Mouse (Mus musculus): ENCODE measurements around the gene Smg6. TPM values are rescaled to one million over a fixed set of nuclear protein-coding genes. Genes with fewer than 3 reads are reported as not detected.

Gene Smg6
- polyA plus RNA-seq, 1 experiment from 2014 or later: 19.2 TPM

DNA sequence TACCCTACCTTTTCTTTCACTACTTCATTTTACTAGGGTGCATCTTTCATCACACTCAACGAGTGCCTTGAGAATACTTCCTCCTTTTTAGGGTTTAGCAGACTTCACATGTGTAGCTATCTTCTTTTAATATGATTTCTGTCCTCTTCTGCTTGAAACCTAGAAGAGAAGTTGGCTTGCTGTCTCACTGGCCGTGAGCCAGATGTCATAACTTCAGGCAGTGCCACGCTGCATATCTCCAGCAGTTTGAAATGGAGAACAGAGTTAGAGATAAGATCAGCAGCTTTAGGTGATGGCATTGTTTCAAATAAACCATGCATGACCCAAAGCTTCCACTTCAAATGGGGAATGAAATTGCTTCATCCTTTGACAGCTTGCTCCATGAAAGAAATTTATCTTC, 166.5 kb downstream of the Smg6 start:
- 80% methylated on average over 3 of the region's 3 CpGs for WGBS
- no peak overlapping the region for H3K4me2 ChIP-seq (ENCODE audit: low read length)
- H3K9me3 ChIP-seq (ENCODE audit: control insufficient read depth, low read length): no peaks in the 10 kb centered on the region
- H3K27me3 ChIP-seq (replicated peaks; ENCODE audit: control insufficient read depth, insufficient read depth, low read length): no peaks in the 10 kb centered on the region
- no peak overlapping the region for H3K9ac ChIP-seq (replicated peaks; ENCODE audit: low read depth, low read length)
- H3K27ac ChIP-seq (ENCODE audit: low read length): no peak overlapping the region
- no peaks in the 10 kb centered on the region for H3K4me1 ChIP-seq (replicated peaks; ENCODE audit: control insufficient read depth, insufficient read depth, low read length)
- no peaks in the 10 kb centered on the region for H3K36me3 ChIP-seq (ENCODE audit: control insufficient read depth, insufficient read depth)
- no peak for ATAC-seq
- H3K4me3 ChIP-seq (replicated peaks; ENCODE audit: low read length): no peak overlapping the region

DNA sequence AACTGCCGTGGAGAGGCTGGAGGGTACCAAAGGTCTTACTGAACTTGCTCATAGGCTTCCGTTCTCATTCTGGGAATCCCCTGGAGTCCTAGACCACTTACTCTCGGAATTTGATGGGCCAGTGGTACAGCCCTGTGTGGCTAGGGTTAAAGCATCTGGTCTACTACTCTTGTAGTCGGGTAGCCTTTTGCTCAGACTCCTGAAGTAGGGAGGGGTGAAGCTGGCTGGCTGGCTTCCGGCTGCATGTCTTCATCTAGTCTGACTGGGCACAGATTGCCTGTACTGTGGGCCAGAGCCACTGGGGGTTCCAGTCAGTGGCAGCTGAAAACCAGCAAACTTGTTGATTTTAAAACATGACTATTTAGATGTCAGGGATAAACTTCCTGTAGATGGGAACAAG, 167.0 kb downstream of the Smg6 start:
- WGBS: 75% methylated on average over 5 of the region's 5 CpGs
- no peaks in the 10 kb centered on the region for H3K4me1 ChIP-seq (replicated peaks; ENCODE audit: control insufficient read depth, insufficient read depth, low read length)
- no peaks in the 10 kb centered on the region for H3K9me3 ChIP-seq (ENCODE audit: control insufficient read depth, low read length)
- H3K4me2 ChIP-seq (ENCODE audit: low read length): no peak overlapping the region
- H3K4me3 ChIP-seq (replicated peaks; ENCODE audit: low read length): no peak overlapping the region
- ATAC-seq: no peak
- H3K36me3 ChIP-seq (ENCODE audit: control insufficient read depth, insufficient read depth): no peaks in the 10 kb centered on the region
- no peaks in the 10 kb centered on the region for H3K27me3 ChIP-seq (replicated peaks; ENCODE audit: control insufficient read depth, insufficient read depth, low read length)
- H3K9ac ChIP-seq (replicated peaks; ENCODE audit: low read depth, low read length): no peak overlapping the region
- H3K27ac ChIP-seq (ENCODE audit: low read length): no peak overlapping the region

DNA sequence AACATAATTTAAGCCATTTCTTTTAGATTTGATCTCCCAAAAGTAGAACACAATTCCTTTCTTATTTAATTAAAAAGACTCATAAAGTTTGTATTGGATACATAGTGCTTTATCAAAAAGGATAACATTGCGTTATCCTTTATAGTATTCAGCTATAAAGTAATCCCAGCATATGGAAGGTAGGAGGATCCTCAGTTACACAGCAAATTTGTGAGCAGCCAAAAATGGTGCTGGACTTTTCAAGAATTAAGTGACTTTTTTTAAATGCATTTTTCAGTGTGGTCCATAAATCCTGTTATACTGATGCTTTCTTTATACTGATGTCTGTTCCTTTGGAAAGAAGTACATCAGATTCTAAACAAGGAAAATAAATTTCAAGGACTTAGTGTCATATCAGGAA, 169.1 kb downstream of the Smg6 start:
- Histone ChIP-seq H3K36me3 (ENCODE audit: control insufficient read depth, insufficient read depth) (no peaks in the 10 kb centered on the region), H3K27me3 (replicated peaks; ENCODE audit: control insufficient read depth, insufficient read depth, low read length) (no peaks in the 10 kb centered on the region), H3K4me3 (replicated peaks; ENCODE audit: low read length) (no peak overlapping the region), H3K9me3 (ENCODE audit: control insufficient read depth, low read length) (no peaks in the 10 kb centered on the region), H3K4me1 (replicated peaks; ENCODE audit: control insufficient read depth, insufficient read depth, low read length) (no peaks in the 10 kb centered on the region), H3K27ac (ENCODE audit: low read length) (no peak overlapping the region), H3K4me2 (ENCODE audit: low read length) (no peak overlapping the region), H3K9ac (replicated peaks; ENCODE audit: low read depth, low read length) (no peak overlapping the region)
- 98% methylated on average over 1 of the region's 1 CpGs for WGBS
- ATAC-seq: no peak

DNA sequence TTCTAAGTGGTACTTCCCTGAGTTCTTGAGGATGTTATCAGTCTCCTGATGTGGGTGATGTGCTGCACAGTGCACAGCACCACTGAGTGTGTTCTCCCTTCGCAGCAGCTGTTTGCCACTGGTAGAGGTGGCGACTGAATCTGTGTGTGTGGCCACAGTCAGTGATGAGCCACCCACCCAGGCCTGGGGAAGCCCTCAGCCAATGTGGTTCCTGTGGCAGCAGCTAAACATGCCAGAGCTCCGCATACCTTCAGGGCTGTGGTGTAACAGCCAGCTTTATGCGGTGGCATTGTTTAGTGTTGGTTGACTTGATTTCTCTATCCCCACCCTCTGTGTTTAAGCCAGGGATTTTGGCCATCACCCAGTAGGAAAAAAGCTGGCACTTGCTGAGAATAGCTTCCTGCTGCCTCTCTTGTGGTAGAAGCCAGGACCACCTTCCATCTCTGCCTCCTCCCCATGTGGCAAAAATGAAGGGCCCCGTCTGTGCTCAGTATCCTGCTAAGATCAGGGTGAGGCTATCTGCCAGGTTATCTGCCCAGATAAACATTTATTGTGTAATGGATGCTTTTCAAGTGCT, 177.2 kb downstream of the Smg6 start:
- Histone ChIP-seq H3K4me1 (replicated peaks; ENCODE audit: control insufficient read depth, insufficient read depth, low read length) (peaks cover 8% of the 10 kb centered on the region), H3K36me3 (ENCODE audit: control insufficient read depth, insufficient read depth) (no peaks in the 10 kb centered on the region), H3K4me3 (replicated peaks; ENCODE audit: low read length) (no peak overlapping the region), H3K27ac (ENCODE audit: low read length) (no peak overlapping the region), H3K9ac (replicated peaks; ENCODE audit: low read depth, low read length) (no peak overlapping the region), H3K4me2 (ENCODE audit: low read length) (no peak overlapping the region), H3K27me3 (replicated peaks; ENCODE audit: control insufficient read depth, insufficient read depth, low read length) (no peaks in the 10 kb centered on the region), H3K9me3 (ENCODE audit: control insufficient read depth, low read length) (no peaks in the 10 kb centered on the region)
- ATAC-seq: no peak
- WGBS: 67% methylated on average over 5 of the region's 5 CpGs

DNA sequence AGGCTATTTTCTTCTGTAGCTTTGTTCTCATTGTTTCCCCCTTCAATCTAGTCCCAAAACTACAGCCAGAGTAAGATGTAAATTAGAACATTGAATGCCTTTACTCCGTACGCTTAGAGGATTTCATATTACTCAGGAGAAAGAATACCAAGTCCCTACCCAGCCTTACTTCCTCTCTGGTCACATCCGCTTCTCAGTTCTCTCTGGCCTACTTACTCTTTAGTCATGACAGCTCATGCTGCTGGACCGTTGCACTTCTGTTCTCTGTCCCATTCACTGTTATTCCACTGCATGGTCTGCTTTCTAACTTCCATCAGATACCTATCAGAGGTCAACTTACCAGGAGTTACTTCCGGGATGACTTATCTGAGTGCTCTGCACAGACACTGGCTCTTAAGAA, 181.0 kb downstream of the Smg6 start:
- peaks cover 8% of the 10 kb centered on the region for H3K4me1 ChIP-seq (replicated peaks; ENCODE audit: control insufficient read depth, insufficient read depth, low read length)
- no peak overlapping the region for H3K4me2 ChIP-seq (ENCODE audit: low read length)
- H3K27me3 ChIP-seq (replicated peaks; ENCODE audit: control insufficient read depth, insufficient read depth, low read length): no peaks in the 10 kb centered on the region
- no peak overlapping the region for H3K9ac ChIP-seq (replicated peaks; ENCODE audit: low read depth, low read length)
- no peak overlapping the region for H3K27ac ChIP-seq (ENCODE audit: low read length)
- no peak overlapping the region for H3K4me3 ChIP-seq (replicated peaks; ENCODE audit: low read length)
- H3K36me3 ChIP-seq (ENCODE audit: control insufficient read depth, insufficient read depth): no peaks in the 10 kb centered on the region
- WGBS: 68% methylated on average over 5 of the region's 5 CpGs
- no peak for ATAC-seq
- H3K9me3 ChIP-seq (ENCODE audit: control insufficient read depth, low read length): no peaks in the 10 kb centered on the region

DNA sequence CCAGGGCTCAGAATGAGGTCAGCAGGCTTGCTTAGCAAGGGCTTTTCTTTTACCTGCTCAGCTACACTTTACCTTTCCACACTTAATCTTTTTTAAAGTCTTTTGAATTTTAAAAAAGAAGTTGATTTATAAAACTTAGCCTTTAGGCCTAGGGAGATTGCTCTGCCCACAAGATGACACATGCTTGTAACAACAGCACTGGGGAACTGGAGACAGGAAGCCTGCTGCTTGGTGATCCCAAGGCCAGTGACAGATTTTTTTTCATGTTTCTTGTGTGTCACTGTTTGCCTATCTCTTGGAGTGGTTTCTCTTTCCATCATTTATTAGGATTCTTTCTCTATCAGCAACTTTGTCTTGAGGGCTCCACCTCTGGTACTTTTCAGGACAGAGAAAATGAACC, 183.3 kb downstream of the Smg6 start:
- no peak overlapping the region for H3K4me2 ChIP-seq (ENCODE audit: low read length)
- no peak overlapping the region for H3K9ac ChIP-seq (replicated peaks; ENCODE audit: low read depth, low read length)
- no peak overlapping the region for H3K4me3 ChIP-seq (replicated peaks; ENCODE audit: low read length)
- no peaks in the 10 kb centered on the region for H3K36me3 ChIP-seq (ENCODE audit: control insufficient read depth, insufficient read depth)
- H3K9me3 ChIP-seq (ENCODE audit: control insufficient read depth, low read length): no peaks in the 10 kb centered on the region
- no peak overlapping the region for H3K27ac ChIP-seq (ENCODE audit: low read length)
- no peak for ATAC-seq
- H3K4me1 ChIP-seq (replicated peaks; ENCODE audit: control insufficient read depth, insufficient read depth, low read length): no peaks in the 10 kb centered on the region
- no peaks in the 10 kb centered on the region for H3K27me3 ChIP-seq (replicated peaks; ENCODE audit: control insufficient read depth, insufficient read depth, low read length)

DNA sequence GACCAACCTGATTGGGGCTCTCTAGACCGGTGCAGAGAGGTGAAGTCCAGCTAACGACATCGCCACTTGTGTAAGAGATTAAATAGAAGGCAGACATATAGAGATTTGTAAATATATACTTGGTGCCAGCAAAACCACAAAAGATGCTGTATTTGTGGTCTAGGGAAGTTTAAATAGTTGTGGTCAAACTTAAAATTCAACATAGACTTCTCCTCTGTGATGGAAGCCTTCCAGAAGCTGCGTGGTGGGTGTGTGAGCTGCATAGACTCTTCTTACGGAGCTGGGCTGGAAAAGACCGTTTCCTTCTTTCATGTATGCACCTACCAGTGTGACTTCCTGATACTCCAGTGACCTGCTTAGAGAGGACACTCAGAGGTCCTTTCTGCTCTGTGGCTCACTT, 190.8 kb downstream of the Smg6 start:
- Histone ChIP-seq H3K36me3 (ENCODE audit: control insufficient read depth, insufficient read depth) (no peaks in the 10 kb centered on the region), H3K4me1 (replicated peaks; ENCODE audit: control insufficient read depth, insufficient read depth, low read length) (no peaks in the 10 kb centered on the region), H3K27ac (ENCODE audit: low read length) (no peak overlapping the region), H3K9ac (replicated peaks; ENCODE audit: low read depth, low read length) (no peak overlapping the region), H3K4me3 (replicated peaks; ENCODE audit: low read length) (no peak overlapping the region), H3K9me3 (ENCODE audit: control insufficient read depth, low read length) (no peaks in the 10 kb centered on the region), H3K27me3 (replicated peaks; ENCODE audit: control insufficient read depth, insufficient read depth, low read length) (no peaks in the 10 kb centered on the region), H3K4me2 (ENCODE audit: low read length) (no peak overlapping the region)
- no peak for ATAC-seq
- WGBS: 89% methylated on average over 6 of the region's 6 CpGs

DNA sequence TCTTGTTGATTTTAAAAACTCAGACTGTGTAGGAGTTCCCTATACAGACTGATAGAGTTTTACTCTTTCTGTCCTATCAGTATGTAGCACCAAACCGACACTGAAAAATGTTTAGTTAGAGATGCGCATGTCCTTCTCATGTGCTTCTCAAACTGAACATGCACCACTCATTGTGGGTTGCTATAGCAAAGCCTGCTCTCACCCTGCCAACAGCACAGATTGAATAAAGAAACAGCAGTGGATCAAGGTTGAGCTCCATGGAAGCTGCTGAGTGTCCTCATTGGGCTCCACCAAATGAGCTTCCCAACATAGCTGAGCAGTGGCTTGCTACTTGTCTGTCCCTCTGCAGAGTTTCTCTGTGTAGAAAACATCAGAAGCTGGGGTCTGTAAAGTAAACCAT, 192.5 kb downstream of the Smg6 start:
- H3K9me3 ChIP-seq (ENCODE audit: control insufficient read depth, low read length): no peaks in the 10 kb centered on the region
- H3K4me2 ChIP-seq (ENCODE audit: low read length): no peak overlapping the region
- no peak overlapping the region for H3K27ac ChIP-seq (ENCODE audit: low read length)
- no peak overlapping the region for H3K9ac ChIP-seq (replicated peaks; ENCODE audit: low read depth, low read length)
- H3K36me3 ChIP-seq (ENCODE audit: control insufficient read depth, insufficient read depth): no peaks in the 10 kb centered on the region
- no peaks in the 10 kb centered on the region for H3K27me3 ChIP-seq (replicated peaks; ENCODE audit: control insufficient read depth, insufficient read depth, low read length)
- whole genome bisulfite sequencing: 93% methylated on average over 2 of the region's 2 CpGs
- H3K4me3 ChIP-seq (replicated peaks; ENCODE audit: low read length): no peak overlapping the region
- no peaks in the 10 kb centered on the region; the same call in 1 of the 2 replicates for H3K4me1 ChIP-seq (replicated peaks; ENCODE audit: control insufficient read depth, insufficient read depth, low read length)
- ATAC-seq: no peak

DNA sequence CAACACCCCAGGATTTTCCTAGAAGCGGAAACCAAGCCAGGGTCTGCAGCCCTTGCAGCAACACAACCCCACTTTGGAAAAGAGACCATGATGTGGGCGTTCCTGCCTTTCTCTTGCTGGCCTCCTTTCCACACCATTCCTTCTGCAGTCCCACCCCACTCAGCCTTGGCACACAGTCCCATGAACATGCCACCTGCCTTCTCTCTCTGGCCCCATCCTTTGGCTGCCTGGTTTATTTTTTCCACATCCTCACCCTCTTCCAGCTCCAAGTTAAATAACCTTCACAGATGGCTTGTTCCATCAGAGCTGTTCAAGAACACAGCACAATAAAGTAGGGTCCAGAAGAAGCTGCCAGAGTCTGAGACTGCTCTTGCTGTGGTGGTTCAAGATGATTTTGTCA, 193.7 kb downstream of the Smg6 start:
- Histone ChIP-seq H3K4me1 (replicated peaks; ENCODE audit: control insufficient read depth, insufficient read depth, low read length) (no peaks in the 10 kb centered on the region; the same call in 1 of the 2 replicates), H3K9ac (replicated peaks; ENCODE audit: low read depth, low read length) (no peak overlapping the region), H3K36me3 (ENCODE audit: control insufficient read depth, insufficient read depth) (no peaks in the 10 kb centered on the region), H3K4me2 (ENCODE audit: low read length) (no peak overlapping the region), H3K27me3 (replicated peaks; ENCODE audit: control insufficient read depth, insufficient read depth, low read length) (no peaks in the 10 kb centered on the region), H3K27ac (ENCODE audit: low read length) (no peak overlapping the region), H3K4me3 (replicated peaks; ENCODE audit: low read length) (no peak overlapping the region), H3K9me3 (ENCODE audit: control insufficient read depth, low read length) (no peaks in the 10 kb centered on the region)
- no peak for ATAC-seq
- 86% methylated on average over 2 of the region's 2 CpGs for WGBS

DNA sequence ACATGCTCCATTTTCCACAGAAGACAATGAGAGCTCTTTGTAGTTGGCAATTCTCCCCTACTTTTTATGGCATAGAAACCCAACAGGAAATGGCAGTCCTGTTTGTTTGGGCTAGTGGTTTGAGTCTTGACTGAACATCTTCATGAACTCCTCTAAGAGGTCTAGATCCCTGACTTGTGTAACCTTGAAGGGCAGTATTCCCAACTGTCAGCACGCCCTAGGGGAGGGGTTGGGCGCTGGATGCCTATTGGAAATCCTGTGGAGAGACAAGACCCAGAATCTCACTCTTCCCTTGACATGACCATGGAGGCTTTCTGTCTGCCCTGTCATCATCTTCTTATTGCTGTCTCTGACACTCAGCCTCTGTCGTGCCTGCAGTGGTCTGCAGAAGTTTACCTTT, 194.2 kb downstream of the Smg6 start:
- H3K4me3 ChIP-seq (replicated peaks; ENCODE audit: low read length): no peak overlapping the region
- no peak overlapping the region for H3K4me2 ChIP-seq (ENCODE audit: low read length)
- WGBS: 82% methylated on average over 3 of the region's 3 CpGs
- no peaks in the 10 kb centered on the region for H3K9me3 ChIP-seq (ENCODE audit: control insufficient read depth, low read length)
- no peaks in the 10 kb centered on the region for H3K36me3 ChIP-seq (ENCODE audit: control insufficient read depth, insufficient read depth)
- H3K27me3 ChIP-seq (replicated peaks; ENCODE audit: control insufficient read depth, insufficient read depth, low read length): no peaks in the 10 kb centered on the region
- no peaks in the 10 kb centered on the region; the same call in 1 of the 2 replicates for H3K4me1 ChIP-seq (replicated peaks; ENCODE audit: control insufficient read depth, insufficient read depth, low read length)
- no peak overlapping the region for H3K27ac ChIP-seq (ENCODE audit: low read length)
- H3K9ac ChIP-seq (replicated peaks; ENCODE audit: low read depth, low read length): no peak overlapping the region
- ATAC-seq: no peak
